Mouse (Mus musculus) cerebellum, adult (tissue): ENCODE results near the gene Rps21.

Experiments used
- ATAC-seq: cut with Nextera tagmentation; 2 replicates; pipeline ENCODE4 v1.9.2; 2017; ENCODE audit warnings: mild to moderate bottlenecking, moderate library complexity, mixed read lengths; ENCODE audit not compliant: insufficient number of reproducible peaks, low FRiP score, low TSS enrichment

Rps21 gene

DNA sequence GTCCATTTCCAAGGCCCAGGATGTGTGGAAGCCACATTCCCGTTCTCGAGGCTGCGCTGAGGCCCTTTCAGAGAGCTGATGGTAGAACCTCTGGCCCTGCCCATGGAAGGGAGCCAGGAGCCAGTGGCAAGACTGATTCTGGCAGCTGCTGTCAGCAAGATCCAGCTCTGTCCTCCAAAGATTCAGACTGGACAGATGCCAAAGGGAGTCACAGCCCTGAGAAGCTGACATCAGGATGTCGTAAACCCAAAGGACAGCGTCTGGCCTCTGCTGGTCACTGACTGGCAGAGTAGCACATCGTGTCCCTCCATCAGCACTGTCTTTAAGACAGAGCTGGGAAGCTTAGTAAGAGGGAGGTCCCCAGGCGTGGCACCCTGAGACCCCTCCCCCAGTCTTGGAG is 28.6 kb upstream of the Rps21 start:
- ATAC-seq: no peak

GRCm38 (mm10) chr2:180229129-180229528 is 28.0 kb upstream of the Rps21 start:
- no peak for ATAC-seq

DNA sequence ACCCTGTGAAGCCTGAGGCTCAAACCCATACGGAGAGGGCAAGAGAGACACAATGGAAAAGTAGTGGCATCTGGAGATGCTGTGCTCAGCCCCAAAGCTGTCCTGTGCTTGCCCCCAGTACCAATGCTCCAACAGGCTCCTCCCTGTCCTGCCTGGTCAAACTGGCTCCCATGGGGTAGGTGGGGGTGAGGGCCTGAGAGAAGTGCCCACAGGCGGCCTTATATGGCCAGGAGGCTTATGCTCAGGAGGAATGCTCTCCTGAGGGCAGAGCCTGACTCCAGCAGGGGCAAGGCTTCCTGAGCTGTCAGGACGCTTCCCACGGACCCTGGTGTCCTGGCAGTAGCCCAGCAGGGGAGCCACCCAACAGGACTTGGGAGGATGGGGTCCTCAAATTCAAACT is 26.7 kb upstream of the Rps21 start:
- no peak for ATAC-seq

- ATAC-seq: no peak
These were observed 23.9 kb upstream of the Rps21 start for GRCm38 (mm10) chr2:180233101-180233904.

DNA sequence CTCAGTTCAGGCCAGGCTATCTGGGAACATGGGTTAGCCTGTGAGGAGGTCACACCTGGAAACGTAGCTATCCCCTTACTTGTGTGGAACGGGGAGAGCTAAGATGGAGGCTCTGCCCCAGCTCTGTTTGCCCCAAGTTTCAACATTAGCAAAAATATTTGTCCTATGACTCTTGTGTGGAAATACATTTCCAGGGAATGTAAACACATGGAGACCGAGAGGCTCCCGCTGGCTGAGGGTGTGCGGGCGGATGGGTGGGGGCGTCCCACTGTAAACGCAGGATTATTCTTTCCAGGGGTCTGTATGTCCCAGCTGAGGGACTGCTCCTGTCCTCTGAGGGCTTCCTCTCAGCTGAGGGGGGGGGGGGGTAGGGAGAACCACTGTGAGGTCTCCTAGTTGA is 22.8 kb upstream of the Rps21 start:
- ATAC-seq: no peak

DNA sequence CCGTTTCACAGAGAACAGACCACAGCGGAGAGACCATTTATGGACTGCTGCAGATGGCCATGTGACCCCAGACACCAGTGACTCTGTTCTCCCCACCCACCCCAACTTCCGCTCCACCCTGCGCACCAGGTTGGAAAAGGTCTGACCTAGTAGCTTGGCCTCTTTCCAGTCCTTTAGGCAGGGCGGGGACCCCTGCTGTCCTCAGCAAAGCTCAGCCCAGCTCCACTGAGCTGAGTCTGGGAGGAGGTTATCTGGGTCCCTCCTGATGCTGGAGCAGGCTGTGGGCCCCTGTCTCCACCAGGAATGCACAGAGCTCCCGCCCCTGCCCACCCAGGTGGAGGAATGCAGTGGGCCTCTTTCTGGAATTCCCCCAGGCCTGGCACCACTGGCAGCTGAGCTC is 22.2 kb upstream of the Rps21 start:
- no peak for ATAC-seq

- ATAC-seq: no peak
These were observed 21.4 kb upstream of the Rps21 start for GRCm38 (mm10) chr2:180235788-180236187.

DNA sequence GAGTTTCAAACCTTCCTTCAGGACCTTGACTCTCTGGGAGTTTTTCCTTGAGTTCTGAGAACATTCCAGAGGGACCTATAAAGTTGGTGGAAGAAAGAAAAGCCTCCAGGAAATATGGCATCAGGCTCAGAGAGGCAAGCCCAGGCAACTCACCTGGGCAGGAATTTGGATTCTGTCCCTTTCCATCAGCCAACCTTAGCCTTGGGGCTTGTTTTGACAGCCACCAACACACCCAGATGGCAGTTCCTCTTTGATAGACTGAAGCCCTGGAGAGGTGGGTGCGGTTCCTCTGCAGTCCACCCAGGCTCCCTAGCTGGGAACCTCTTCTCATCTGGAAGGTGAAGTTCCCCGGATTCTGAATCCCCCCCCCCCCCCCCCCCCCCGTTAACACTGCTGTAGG is 20.7 kb upstream of the Rps21 start:
- no peak for ATAC-seq

- no peak for ATAC-seq
These were observed 20.2 kb upstream of the Rps21 start for GRCm38 (mm10) chr2:180236930-180237329.

GRCm38 (mm10) chr2:180237601-180238345 is 19.4 kb upstream of the Rps21 start:
- ATAC-seq: no peak

DNA sequence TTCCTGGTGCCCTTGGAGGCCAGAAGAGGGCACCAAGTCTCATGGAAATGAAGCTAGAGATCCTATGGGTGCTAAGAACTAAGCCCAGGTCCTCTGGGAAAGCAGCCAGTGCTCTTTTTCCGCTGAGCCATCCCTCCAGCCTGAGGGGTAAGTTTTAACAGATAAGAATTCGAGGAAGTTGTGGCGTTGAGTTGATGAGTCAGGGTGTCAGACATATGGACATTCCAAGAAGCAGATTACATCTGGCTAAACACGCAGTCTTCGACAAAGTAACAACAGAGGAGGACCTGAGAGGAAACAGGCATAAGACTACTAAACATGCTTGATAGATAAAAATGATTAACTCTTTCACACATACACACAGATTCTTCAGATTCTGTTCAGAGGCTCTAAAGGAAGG is 18.6 kb upstream of the Rps21 start:
- ATAC-seq: no peak

GRCm38 (mm10) chr2:180243108-180243507 is 14.1 kb upstream of the Rps21 start:
- ATAC-seq: no peak

DNA sequence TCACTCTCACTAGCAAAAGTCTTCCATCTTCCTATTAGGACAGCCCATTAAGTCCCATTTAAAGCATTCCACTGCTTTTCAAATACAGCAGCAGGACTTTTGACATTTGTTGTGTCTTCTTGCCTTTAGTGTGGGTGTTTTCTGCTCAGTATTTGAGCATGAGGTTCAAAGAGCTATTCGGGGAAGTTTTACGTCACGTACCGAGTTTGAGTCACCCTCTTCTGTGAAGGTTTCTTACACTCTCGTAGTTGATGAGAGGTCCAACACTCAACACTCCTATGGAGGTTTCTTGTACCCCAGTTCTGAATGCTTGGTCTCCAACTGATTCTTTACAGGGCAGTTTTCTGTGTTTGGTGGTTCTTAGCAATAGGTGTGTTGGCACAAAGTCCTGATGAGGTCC is 9.3 kb upstream of the Rps21 start:
- ATAC-seq: no peak

DNA sequence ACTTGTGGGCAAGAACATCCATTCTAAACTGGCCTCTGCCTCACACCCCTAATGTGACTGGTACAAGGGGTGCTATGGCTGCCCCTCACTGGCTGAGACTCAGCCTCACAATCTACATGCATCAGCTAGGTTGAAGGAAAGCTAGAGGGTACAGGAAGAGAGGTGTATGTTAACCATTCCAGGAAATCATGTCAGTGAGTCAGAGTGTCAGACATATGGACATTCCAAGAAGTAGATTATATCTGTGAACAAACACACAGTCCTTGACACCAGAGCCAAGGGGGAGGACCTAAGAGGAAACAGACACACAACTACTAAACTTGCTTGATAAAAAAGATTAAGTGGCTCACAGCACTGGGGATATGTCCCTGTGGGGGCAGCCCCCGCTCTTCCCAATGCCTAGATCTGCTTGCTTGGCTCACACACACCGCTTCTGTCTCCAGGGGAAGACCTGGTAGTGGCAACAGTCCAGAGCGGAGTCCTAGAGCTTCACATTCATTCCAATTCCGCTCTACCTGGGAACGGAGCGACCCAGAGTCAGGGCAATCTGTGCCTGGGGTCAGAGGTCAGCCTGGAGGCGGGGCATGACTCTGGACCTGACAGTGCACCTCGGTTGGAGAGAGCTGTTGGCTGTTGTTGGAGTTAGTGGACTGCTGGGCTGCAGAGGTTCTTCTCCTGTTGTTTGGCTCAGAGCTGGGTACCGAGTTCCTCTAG is 8.1 kb upstream of the Rps21 start:
- no peak for ATAC-seq

- peak; percentile 77; the same call in 1 of the 2 replicates for ATAC-seq
These were observed 6.1 kb upstream of the Rps21 start for GRCm38 (mm10) chr2:180250930-180251611.

GRCm38 (mm10) chr2:180251838-180252237 is 5.3 kb upstream of the Rps21 start:
- no peak for ATAC-seq

DNA sequence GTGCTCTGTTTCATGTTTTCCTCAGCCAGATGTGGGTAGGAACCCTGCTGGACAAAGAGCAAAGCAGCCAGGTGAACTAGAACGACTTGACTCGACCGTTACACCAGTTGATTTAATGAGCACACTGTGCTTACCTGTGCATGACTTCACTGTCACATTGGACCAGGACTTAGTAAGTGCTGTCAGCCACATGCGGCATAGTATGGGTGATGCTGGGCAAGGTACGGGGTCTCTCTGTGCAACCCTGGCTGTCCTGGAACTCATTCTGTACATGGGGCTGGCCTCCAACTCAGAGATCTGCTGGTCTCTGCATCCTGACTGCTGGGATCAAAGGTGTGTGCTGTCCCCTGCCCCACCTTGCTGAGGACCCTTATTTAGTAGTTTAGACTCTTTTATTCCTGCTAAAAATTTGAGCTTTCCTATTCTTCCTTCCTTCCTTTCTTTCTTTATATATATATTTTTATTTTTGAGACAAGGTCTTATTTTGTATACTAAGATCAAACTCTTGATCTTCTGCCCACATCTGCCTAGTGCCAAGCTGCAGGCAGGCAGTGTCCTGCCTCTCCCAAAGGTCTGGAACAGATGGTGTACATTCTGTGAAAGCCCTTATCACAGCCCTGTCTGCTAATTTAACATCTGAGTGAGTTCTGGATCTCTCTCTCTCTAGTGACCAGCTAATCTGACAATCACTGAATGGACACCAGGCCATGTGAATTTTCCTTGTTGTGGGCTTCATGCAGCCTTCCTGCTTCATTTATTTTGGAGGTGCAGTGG is 2.6 kb upstream of the Rps21 start:
- ATAC-seq: no peak

- no peak for ATAC-seq
These were observed 1.5 kb upstream of the Rps21 start for GRCm38 (mm10) chr2:180255701-180256100.

- ATAC-seq: peak; percentile 42; the same call in 1 of the 2 replicates
These were observed 729 bp upstream of the Rps21 start for GRCm38 (mm10) chr2:180256296-180257000.
